Mouse (Mus musculus): Measurements from ENCODE around the gene Gtf3c6. TPM values are rescaled to one million over a fixed set of nuclear protein-coding genes. Genes with fewer than 3 reads are reported as not detected.
"Not testable (repeated sequence)": the region's sequence is repeated elsewhere in the genome, so short reads cannot be mapped to it uniquely, and the experiment has no call there.

The Gtf3c6 gene
- 25.7 and 55.0 TPM in 2 replicates for total RNA-seq (2014; rRNA removed; ENCODE audit: low replicate concordance)
- polyA plus RNA-seq (2015; fragmentation: Nextera tagmentation; extraction: Ambion mirVana), result 66.1 and 71.3 TPM in 2 replicates

DNA sequence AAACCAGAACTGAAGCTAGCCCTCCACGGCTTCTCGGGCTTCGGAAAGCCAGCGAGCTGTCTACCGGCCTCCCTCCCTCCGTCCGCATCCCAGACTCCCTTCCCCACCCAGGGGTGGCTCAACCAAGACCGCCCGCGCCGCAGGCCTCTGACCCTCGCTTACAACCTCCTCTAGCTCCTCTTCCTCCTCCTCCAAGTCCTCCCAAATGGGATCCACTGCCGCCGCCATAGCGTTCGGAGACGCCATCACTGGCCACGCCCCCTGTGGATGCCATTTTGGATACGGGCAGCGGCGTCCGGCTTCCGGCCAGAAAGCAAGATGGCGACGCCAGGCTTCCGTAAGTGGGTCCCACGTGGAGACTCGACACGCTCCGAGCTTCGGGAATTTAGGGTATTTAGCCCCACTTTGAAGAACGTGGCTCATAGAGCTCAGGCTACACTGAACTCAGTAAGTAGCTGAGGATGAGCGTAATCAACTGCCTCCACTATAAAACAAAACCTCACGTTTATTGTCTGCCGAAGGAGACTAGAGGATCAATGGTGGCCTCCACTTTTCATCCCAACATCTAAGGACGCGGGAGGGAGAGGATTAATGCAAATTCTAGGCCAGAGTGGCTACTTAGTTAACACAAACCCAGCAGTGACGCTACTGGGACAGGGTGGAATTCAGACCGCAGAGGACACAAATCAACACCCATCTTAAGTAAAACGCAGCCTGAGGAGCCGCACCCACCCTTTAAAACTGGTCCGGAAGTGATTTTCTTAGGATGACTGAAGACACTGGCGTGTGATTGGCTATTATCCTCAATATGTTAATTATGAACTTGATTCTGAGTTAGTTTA, at the start of gene Gtf3c6:
TSS of gene Gtf3c6 (minus strand) at position 695 of the 842 bp plus-strand sequence.
- no peak for TF ChIP-seq CTCF (IDR thresholded peaks at IDR 0.05; ENCODE audit: low read depth)
- TF ChIP-seq EP300 (IDR thresholded peaks at IDR 0.05; ENCODE audit: low read depth), result no peak
- DNase-seq (ENCODE audit: low spot score) (peak; percentile 92), ATAC-seq (ENCODE audit: insufficient read depth, low read depth) (peak; percentile 76)
- no peaks in the 10 kb centered on the region for H3K27me3 ChIP-seq (ENCODE audit: control insufficient read depth, insufficient read depth, low read length)
- H3K4me2 ChIP-seq (ENCODE audit: low read depth, low read length), result peak within 1 kb of the TSS; percentile 62
- H3K4me3 ChIP-seq (ENCODE audit: low read depth, low read length), result peak within 1 kb of the TSS; percentile 81
- no peaks in the 10 kb centered on the region for H3K9me3 ChIP-seq (replicated peaks; ENCODE audit: control insufficient read depth, low read length)
- WGBS, result under 1% methylated on average over 43 of the region's 43 CpGs
- peak within 1 kb of the TSS; percentile 89 for H3K27ac ChIP-seq (ENCODE audit: low read depth)
- H3K36me3 ChIP-seq (replicated peaks; ENCODE audit: control insufficient read depth, insufficient read depth, low read length), result peaks cover under 1% of the 10 kb centered on the region; the same call in 1 of the 2 replicates
- no peaks in the 10 kb centered on the region; the same call in 1 of the 2 replicates for H3K4me1 ChIP-seq (ENCODE audit: control insufficient read depth, insufficient read depth)
- peak within 1 kb of the TSS; percentile 84 for H3K9ac ChIP-seq (replicated peaks; ENCODE audit: low read depth, low read length)

- DNase-seq (ENCODE audit: low spot score) (no peak), ATAC-seq (ENCODE audit: insufficient read depth, low read depth) (no peak)
- Histone ChIP-seq H3K4me1 (ENCODE audit: control insufficient read depth, insufficient read depth) (no peaks in the 10 kb centered on the region), H3K4me3 (ENCODE audit: low read depth, low read length) (no peak overlapping the region), H3K27me3 (ENCODE audit: control insufficient read depth, insufficient read depth, low read length) (no peaks in the 10 kb centered on the region), H3K9ac (replicated peaks; ENCODE audit: low read depth, low read length) (no peak overlapping the region), H3K9me3 (replicated peaks; ENCODE audit: control insufficient read depth, low read length) (no peaks in the 10 kb centered on the region), H3K4me2 (ENCODE audit: low read depth, low read length) (no peak overlapping the region), H3K36me3 (replicated peaks; ENCODE audit: control insufficient read depth, insufficient read depth, low read length) (no peaks in the 10 kb centered on the region), H3K27ac (ENCODE audit: low read depth) (no peak overlapping the region)
- TF ChIP-seq CTCF (IDR thresholded peaks at IDR 0.05; ENCODE audit: low read depth), result no peak
- 89% methylated on average over 1 of the region's 1 CpGs for WGBS
Measured at GRCm38 (mm10) chr10:40305989-40306388, 48.1 kb upstream of the Gtf3c6 start.

DNA sequence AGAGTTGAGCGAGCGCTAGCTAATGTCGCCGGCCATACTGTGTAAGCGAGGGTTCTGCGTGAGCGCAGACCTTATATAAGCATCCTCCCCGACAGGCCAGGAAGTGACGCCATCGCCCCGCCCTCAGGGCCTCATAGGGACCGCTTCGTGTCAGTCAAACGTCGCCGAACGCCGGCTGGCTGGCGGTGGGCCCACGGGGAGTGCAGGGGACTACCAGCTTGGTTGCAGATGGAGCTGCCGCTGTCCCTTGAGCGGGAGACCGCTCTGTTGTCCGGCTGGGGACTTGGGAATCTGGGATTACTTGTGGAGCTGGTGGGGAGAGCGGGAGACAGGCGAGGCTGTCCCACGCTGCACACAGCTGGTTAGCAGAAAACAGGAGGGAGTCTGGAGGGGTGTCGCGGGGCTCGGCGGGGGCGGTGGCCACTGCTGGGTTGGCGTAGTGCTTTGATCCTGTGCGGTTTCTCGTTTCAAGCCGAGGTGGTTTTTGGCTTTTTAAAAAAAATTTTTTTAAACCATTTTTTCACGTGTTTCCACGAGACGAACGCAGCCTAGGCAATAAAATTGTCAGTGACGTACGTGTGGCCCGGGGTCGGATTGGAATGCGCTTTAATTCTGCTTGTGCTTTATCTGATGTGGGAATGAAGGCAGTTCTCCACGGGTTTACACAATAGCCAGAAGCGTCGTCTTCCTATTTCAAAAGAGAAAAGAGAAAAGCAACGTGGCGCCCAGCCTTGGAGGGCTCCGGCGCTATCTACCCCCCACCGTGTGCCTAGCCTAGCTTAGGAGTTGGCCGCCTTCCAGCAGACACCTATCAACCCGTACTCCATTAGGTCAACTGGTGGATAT, 44.5 kb upstream of the Gtf3c6 start, which contains the start of gene Amd1:
TSS of gene Amd1 (minus strand) at position 47 of the 846 bp plus-strand sequence.
- H3K36me3 ChIP-seq (replicated peaks; ENCODE audit: control insufficient read depth, insufficient read depth, low read length), result no peaks in the 10 kb centered on the region
- H3K9ac ChIP-seq (replicated peaks; ENCODE audit: low read depth, low read length), result peak within 1 kb of the TSS; percentile 98
- H3K27ac ChIP-seq (ENCODE audit: low read depth), result peak within 1 kb of the TSS; percentile 96
- no peaks in the 10 kb centered on the region for H3K27me3 ChIP-seq (ENCODE audit: control insufficient read depth, insufficient read depth, low read length)
- WGBS, result under 1% methylated on average over 55 of the region's 55 CpGs
- TF ChIP-seq EP300 (IDR thresholded peaks at IDR 0.05; ENCODE audit: low read depth) (no peak), CTCF (IDR thresholded peaks at IDR 0.05; ENCODE audit: low read depth) (no peak)
- ATAC-seq (ENCODE audit: insufficient read depth, low read depth) (peak; percentile 95), DNase-seq (ENCODE audit: low spot score) (peak; percentile 99)
- H3K4me2 ChIP-seq (ENCODE audit: low read depth, low read length), result peak within 1 kb of the TSS; percentile 97
- H3K9me3 ChIP-seq (replicated peaks; ENCODE audit: control insufficient read depth, low read length), result no peaks in the 10 kb centered on the region
- peak within 1 kb of the TSS; percentile 99 for H3K4me3 ChIP-seq (ENCODE audit: low read depth, low read length)
- H3K4me1 ChIP-seq (ENCODE audit: control insufficient read depth, insufficient read depth), result peaks cover 15% of the 10 kb centered on the region

GRCm38 (mm10) chr10:40301181-40302075, 43.5 kb upstream of the Gtf3c6 start:
- peak; percentile 24 for ATAC-seq (ENCODE audit: insufficient read depth, low read depth)
- H3K27ac ChIP-seq (ENCODE audit: low read depth), result peak overlapping the region; percentile 94
- peak overlapping the region; percentile 99 for H3K4me3 ChIP-seq (ENCODE audit: low read depth, low read length)
- peak overlapping the region; percentile 98 for H3K9ac ChIP-seq (replicated peaks; ENCODE audit: low read depth, low read length)
- H3K4me1 ChIP-seq (ENCODE audit: control insufficient read depth, insufficient read depth), result peaks cover 15% of the 10 kb centered on the region
- peak overlapping the region; percentile 97 for H3K4me2 ChIP-seq (ENCODE audit: low read depth, low read length)
- DNase-seq (ENCODE audit: low spot score); H3K36me3 ChIP-seq (replicated peaks; ENCODE audit: control insufficient read depth, insufficient read depth, low read length); H3K9me3 ChIP-seq (replicated peaks; ENCODE audit: control insufficient read depth, low read length); H3K27me3 ChIP-seq (ENCODE audit: control insufficient read depth, insufficient read depth, low read length): not testable (repeated sequence)
- 0% methylated on average over 61 of the region's 91 CpGs for WGBS

All from heart, postnatal 0 days (tissue).